ENCODE assay signal across 19 mouse cellular contexts in genomic region chr4:105690716-105691115, GRCm38 (mm10).
"Had no signal": no experiment of that assay in that cellular context is flagged by ENCODE, and none has a peak within 500 bp of the region (broad histone marks: within the 10 kb centered on the region; RNA-seq: fewer than 3 reads in every experiment).

No protein-coding gene starts in this region.

- H3K4me2 ChIP-seq: liver, embryonic 15.5 days; lung, embryonic 15.5 days; midbrain, embryonic 11.5 days; midbrain, embryonic 13.5 days; midbrain, embryonic 15.5 days; neural tube, embryonic 13.5 days; neural tube, embryonic 15.5 days; stomach, embryonic 15.5 days had no signal

- H3K9me3 ChIP-seq: liver, embryonic 15.5 days; lung, embryonic 15.5 days; midbrain, embryonic 13.5 days; midbrain, embryonic 15.5 days; neural tube, embryonic 13.5 days; neural tube, embryonic 15.5 days; stomach, embryonic 15.5 days had no signal

- DNase-seq: liver, postnatal 0 days; lung, adult 2 months; lung, postnatal 14 days; lung, postnatal 36 days; right cerebral cortex, postnatal 14 days; thymus, adult 18-20 months; thymus, postnatal 14 days; thymus, postnatal 36 days had no signal

- H3K36me3 ChIP-seq: liver, embryonic 15.5 days; lung, embryonic 15.5 days; midbrain, embryonic 13.5 days; midbrain, embryonic 15.5 days; neural tube, embryonic 13.5 days; neural tube, embryonic 15.5 days; stomach, embryonic 15.5 days had no signal

- H3K27ac ChIP-seq: liver, embryonic 15.5 days; lung, embryonic 15.5 days; macrophage; midbrain, embryonic 13.5 days; midbrain, embryonic 15.5 days; neural tube, embryonic 13.5 days; neural tube, embryonic 15.5 days; stomach, embryonic 15.5 days; stomach, postnatal 0 days had no signal

- H3K4me1 ChIP-seq: liver, embryonic 15.5 days; midbrain, embryonic 13.5 days; midbrain, embryonic 15.5 days; neural tube, embryonic 13.5 days; neural tube, embryonic 15.5 days; stomach, embryonic 15.5 days had no signal

- ATAC-seq: liver, postnatal 0 days; lung, postnatal 0 days; midbrain, embryonic 13.5 days; midbrain, embryonic 15.5 days had no signal

- H3K9ac ChIP-seq: liver, embryonic 15.5 days; liver, postnatal 0 days; lung, embryonic 15.5 days; midbrain, embryonic 13.5 days; midbrain, embryonic 15.5 days; neural tube, embryonic 13.5 days; neural tube, embryonic 15.5 days; stomach, embryonic 15.5 days had no signal

- H3K4me3 ChIP-seq: liver, embryonic 15.5 days; lung, embryonic 15.5 days; midbrain, embryonic 13.5 days; midbrain, embryonic 15.5 days; neural tube, embryonic 13.5 days; neural tube, embryonic 15.5 days; stomach, embryonic 15.5 days had no signal

- H3K27me3 ChIP-seq: liver, embryonic 15.5 days; lung, embryonic 15.5 days; midbrain, embryonic 13.5 days; midbrain, embryonic 15.5 days; neural tube, embryonic 13.5 days; neural tube, embryonic 15.5 days; stomach, embryonic 15.5 days had no signal
